Mouse (Mus musculus): ENCODE results near the gene Wars.

GRCm38 (mm10) chr12:108857589-108858184 is 36.3 kb downstream of the Wars start:
- no peak for TF ChIP-seq CTCF (IDR thresholded peaks at IDR 0.05; ENCODE audit: low read depth)
- no peak for TF ChIP-seq EP300 (optimal IDR thresholded peaks at IDR 0.05)
